Mouse (Mus musculus): ENCODE data around the gene Nbas.
A peak's percentile ranks its signal among the peaks of the same experiment; 100 is the strongest.

Gene Nbas

DNA sequence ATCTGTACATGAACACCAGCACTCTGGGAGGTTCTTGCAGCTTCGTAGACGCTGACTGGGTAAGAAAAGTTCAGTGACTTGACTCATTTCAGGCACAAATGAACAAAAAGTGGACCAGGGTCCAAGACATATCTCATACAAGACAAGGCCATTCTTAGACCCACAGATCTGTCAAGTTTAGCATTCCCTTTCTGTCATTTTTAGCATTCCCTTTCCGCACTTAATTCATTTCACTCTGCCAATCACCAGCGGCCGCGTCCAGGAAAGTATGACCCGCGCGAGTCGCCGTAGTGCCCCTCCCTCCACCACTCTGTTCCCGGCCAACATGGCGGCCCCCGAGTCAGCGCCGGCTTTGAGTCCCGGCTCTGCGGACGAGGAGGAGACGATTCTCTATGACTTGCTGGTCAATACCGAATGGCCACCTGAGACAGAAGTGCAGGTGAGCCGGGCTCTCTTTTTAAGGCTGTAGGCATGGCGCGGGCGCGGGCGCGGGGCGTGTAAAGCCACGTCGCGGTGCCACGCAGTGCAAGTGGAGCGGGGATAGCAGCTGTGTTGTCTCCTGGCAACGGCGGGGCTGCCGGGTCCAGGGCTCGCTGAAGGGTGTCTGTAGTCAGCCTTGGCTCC lies at the start of gene Nbas:
Gene Nbas, plus strand, starts transcription at position 308 of the 624 bp plus-strand sequence.
- peak; percentile 57 for DNase-seq (ENCODE audit: low read depth, low spot score)

DNA sequence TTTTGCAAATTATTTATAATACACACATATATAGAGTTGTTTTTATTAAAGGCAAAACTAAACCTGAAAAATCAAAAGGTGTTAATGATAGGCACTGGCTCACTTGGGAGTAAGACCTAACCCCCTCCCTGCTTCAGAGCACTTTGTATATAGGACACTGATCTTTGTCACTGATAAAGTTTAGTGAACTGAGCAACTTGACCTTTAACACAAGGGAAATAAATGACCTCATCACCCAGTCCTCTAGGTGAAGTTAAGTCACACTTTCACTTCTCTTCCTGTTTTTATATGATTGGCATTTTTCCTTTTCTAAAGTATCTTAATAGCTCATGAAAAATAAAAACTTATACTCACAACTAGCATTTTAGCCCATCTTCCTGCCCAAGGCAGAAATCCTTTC lies 26.5 kb upstream of the Nbas start:
- DNase-seq (ENCODE audit: low read depth, low spot score): no peak

DNA sequence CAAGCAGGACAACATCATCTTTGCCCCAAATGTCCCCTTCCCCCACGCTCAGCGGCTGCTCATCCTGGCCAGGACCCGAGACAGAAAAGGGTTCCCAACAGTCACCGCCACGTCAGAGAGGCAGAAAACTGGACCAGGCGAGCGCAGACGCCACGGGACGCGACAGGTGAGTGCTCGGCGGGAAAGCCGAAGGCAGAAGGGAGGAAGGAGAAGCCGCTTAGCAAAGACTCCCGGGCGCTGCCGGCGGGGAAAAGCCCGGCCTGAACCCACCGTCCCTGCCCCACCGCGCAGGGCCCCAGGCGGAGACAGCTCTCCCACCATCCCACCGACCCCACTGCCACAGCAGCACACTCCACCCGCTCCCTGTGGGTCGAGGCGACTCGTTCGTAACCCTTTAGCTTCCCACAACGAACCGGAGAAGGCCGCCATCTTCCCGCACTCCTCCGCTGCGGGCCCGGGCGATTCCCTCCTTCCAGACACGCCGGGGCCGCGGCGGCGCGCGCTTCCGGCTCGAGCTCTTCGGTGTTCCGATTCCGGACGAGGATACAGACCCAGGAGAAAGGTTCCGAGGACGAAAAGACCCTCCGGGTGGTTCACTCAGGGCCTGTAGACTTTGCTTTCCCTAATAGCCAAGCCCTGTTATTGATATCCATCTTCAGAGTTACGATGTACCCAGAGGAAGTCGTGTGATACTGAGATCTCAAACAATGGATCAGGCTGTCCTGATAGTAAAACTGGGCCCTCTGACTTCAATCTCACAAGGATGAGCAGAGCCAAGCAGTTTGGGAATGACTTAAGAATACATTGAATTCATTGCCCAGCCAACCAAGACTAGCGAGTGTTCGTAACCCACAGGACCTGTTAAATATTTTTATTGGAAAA lies 20.0 kb upstream of the Nbas start, which contains the start of gene Ddx1:
Gene Ddx1, minus strand, starts transcription at position 523 of the 882 bp plus-strand sequence.
- DNase-seq (ENCODE audit: low read depth, low spot score): peak; percentile 62

DNA sequence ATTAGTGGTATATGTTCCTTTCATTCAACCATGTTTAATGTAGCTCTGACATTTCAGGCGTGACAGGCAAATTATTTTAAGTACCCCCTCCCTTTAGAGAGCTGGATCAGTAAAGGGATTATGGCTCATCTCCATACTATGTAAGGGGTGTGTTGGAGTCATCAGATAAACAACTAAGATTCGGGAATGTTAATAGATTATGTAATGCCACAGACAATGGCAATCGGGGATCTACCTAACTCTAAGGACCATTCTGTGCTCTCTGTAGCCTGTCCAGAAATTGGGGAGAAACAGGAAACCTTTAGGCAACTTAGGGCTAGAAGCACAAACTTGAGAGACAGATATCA lies 19.4 kb upstream of the Nbas start:
- DNase-seq (ENCODE audit: low read depth, low spot score): no peak

DNA sequence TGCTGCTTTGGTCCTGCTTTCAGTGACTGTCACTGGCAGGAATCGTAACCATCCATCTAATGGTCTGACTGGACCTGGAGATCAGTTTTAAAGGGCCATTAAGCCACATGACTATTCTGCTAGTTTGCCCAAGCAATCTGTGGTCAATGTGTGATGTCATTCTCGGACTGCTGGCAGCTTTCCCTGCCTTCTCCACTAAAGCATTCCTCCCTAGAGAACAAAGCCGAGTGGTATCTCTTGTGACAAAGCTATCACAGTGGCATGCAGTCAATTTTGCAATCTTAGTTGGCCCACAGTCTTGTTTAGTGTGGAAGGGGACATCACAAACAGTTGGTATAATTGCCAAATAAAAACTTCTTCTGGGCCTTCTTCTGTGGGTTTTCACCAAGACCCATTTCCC lies 13.9 kb upstream of the Nbas start:
- DNase-seq (ENCODE audit: low read depth, low spot score): no peak

DNA sequence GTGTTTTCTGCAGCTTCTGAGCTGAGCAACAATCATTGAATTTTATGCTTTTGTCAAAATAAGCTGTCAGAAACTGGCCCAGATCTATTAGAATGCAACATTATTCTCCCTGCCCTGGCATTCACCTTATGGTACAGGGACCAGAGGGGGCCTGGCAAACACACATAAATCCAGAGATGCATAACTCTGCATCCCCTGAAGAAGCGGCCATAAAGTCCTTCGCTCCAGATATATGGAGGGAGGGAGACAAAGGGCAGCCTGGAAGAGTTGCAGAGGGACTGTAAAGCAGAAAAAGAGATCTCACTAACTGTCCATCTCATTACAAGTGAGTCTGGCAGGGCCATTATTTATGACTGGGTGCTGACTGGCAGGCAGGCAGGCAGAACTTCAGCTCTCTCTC lies 13.2 kb upstream of the Nbas start:
- DNase-seq (ENCODE audit: low read depth, low spot score): no peak

DNA sequence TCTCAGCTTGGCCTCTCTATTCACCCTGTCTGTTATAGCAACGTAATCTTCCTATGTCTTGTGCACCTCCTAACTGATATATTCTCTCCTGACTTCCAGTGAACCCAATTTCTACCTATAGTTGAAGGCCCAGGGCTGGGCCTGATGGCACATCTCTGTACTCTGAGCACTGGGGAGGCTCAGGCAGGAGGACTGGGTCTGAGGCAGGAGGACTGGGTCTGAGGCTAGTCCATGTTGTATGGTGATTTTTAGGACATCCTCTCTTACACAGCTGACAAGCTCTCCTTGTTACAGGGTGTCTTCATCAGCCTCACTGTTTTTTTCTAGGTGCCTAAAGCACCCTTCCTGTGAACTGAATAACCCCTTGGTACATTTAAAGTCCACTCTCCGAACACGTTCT lies 521 bp upstream of the Nbas start:
- DNase-seq (ENCODE audit: low read depth, low spot score): no peak

DNA sequence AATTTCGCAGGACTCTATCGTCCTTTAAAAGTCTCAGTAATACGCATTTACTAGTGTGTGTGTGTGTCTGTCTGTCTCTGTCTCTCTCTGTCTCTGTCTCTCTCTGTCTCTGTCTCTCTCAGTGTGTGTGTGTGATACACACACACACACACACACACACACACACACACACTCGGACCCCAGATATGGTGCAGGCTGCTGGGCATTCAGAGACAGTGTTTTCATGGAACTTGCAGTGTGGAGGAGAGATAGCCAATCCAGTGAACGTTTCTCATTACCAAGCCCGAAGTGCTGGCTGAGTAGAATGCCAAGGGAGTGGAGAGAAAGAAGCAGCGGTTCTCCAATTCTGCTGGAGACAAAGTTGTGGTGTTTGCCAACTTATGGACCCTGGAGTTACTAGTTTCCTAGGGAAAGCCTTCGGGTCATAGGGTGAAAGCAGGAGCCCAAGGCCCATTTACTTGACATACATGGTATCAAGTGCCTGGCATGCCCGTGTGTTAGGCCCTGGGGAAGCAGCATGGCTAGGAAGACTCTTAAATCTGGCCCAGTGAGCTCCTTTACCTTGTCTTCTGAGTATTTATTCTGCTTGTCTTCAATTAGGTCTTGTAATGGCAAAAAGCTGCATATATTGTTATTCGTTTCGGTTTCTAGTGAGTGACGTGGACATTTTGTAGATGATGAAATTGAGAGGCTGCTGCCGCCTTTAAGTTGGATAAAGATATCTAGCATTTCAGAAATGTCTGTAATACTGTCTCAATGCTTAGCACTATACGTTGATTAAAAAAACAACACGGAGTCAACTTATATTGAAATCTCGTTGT lies 847 bp downstream of the Nbas start:
- DNase-seq (ENCODE audit: low read depth, low spot score): no peak

DNA sequence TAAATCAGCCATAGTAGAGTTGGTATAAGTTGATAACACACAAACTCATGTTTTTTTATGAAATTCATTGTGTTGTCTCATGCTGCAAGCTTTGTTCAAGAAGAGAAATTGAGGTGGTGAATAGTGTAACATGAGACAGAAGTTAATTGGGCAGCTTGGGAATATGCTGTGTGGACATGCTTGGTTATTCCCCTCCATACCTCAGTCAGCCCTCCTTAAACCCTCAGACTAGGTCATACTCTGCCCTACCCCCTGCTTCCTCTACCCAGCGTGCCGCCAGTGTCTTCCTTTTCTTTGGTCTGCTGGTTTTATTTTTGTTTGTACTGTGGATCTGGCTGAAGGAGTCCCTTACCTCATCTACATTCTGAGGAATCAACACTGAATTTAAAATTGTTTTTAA lies 22.5 kb downstream of the Nbas start:
- DNase-seq (ENCODE audit: low read depth, low spot score): no peak

DNA sequence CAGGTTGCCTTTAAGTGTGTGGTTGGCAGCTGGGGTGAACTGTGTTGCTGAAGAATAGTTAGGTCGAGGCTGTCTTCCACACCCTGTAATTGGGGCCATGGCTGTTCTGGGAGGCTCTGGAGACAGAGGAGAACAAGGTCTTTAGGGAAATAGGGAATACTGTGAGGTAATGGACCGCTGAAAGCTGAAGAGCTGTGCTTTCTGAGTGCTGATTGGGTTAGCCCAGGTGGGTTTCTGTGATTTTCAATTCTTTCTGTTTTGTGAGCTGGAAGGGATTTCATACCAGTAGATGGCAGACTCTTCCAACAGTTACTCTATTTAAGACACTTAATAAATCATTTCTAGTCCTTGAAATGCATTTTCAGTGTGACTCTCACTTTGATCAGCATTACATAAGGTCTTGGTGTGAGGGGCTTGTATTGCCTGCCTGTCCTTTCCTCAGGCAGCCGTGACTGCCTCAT lies 24.5 kb downstream of the Nbas start:
- no peak for DNase-seq (ENCODE audit: low read depth, low spot score)

DNA sequence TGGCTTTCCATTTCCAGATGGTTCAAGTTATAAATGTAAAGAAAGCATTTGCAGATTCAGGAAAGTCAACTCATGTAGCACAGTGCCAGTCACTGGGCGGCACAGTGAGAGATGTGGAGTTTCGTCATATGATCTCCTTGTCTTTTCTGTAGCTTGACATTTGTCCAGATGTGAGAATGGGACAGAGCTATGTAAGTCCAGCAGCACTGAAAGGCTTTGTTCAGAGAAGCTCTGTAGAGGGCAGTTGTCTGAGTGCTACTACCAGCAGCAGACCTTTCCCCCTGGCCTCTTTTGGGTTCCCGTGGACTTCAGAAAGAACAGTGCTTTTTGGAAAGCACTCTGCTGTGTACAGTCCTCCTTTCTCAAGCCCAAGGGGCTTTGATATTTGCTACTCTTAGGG lies 34.1 kb downstream of the Nbas start:
- DNase-seq (ENCODE audit: low read depth, low spot score): no peak

DNA sequence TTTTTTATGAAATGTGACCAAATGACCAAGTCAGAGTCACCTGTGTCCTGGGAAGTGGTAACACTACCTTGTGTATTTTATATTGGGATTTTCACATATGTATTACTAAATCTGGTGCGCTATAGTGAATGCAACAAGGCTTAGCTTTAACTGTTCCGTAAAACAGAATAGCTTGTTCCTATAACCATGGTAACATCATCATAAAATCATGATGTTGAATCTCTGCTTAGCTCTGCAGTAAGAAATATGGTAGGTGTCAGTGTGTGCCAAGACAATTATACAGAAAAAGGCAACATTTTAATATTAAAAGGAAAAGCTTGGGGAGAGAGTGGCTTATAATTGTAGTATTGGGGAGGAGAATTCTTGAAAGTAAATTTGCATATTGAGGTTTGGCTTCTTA lies 45.0 kb downstream of the Nbas start:
- DNase-seq (ENCODE audit: low read depth, low spot score): no peak

DNA sequence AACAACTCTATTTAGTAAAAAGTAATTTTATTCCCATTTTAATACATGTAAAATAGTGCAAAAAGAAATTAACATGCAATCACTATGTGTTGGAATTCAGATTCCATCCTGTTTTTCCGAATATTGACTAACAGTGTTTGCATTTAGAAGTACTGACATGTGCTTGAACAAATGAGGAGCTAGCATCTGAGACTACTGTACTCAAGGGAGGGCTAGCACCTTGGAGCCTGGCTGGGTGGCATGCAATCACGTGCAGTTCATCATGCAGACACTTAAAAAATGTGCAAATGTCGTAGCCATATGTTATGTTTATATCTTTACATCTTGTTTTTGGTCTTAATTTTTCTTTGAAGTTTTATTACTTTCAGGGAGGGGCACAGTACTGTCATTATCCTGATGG lies 45.5 kb downstream of the Nbas start:
- no peak for DNase-seq (ENCODE audit: low read depth, low spot score)

DNA sequence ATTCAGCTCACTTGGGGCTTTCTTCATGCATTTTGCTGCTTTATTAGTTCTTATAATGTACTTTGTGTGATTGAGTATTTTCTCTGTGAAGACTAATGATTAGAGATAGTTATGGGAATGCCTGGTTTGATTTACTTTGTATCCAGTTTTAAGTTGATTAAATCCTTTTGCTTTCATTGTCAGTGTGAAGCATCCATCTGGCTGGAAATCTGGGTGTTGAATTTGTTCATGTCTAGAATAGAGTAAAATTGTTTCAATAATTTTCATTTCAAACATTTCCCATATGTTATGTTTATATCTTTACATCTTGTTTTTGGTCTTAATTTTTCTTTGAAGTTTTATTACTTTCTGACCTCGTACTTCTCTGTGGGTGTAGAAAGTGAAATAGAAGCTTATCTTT lies 46.1 kb downstream of the Nbas start:
- DNase-seq (ENCODE audit: low read depth, low spot score): no peak

DNA sequence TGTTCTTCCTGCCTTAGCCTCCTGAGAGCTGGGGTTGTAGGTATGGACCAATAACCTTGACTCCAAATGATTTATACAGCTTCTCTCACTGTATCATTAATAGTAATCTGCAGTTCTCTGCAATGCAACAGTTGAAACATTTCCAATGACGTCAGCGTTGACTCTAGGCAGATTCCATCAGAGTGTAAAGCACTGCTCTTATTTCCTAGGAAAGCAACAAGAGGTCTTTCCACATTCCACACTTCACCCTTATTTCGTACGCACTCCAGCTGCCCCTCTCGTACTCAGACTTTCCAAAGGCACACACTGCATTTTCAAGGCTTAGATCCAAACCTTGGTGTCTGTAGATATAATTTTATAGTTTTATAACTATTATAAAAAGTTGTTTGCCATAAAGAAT lies 73.6 kb downstream of the Nbas start:
- DNase-seq (ENCODE audit: low read depth, low spot score): no peak

DNA sequence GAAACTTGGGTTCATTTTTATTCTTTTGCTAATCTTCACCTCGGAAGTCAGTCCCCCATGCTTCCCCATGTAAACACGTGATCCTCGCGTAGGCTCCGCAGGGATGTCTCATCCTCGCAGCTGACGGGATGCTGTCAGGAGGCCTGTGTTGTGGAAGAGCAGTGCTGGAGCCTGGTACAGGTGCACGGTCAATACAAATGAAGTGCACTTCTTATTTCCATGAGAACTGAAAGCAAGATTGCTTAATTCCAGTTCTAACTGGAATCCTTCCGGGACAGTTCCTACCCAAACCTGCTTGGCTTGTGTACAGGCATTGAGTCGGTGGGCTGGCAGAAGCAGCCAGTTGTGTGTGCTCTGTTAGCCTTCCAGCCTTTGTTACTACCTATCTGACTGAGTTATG lies 87.3 kb downstream of the Nbas start:
- no peak for DNase-seq (ENCODE audit: low read depth, low spot score)

DNA sequence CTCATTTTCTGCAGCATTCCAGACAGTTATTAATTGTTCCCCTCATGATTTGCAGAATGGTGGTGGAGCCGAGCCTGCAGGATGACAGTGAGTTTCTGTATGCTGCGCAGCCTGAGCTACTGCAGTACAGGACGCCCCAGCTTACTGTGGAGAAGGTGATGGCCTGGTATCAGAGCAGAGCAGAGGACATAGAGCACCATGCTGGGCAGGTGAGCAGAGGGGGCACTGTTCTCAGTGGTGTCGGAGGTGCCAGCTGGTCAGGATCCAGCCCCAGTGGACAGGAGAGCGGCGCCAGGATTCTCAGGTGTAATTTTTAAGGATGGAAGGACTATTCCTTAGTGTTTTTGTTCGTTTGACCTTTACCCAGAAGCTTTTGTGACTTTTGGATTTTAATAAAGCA lies 87.8 kb downstream of the Nbas start:
- DNase-seq (ENCODE audit: low read depth, low spot score): no peak

DNA sequence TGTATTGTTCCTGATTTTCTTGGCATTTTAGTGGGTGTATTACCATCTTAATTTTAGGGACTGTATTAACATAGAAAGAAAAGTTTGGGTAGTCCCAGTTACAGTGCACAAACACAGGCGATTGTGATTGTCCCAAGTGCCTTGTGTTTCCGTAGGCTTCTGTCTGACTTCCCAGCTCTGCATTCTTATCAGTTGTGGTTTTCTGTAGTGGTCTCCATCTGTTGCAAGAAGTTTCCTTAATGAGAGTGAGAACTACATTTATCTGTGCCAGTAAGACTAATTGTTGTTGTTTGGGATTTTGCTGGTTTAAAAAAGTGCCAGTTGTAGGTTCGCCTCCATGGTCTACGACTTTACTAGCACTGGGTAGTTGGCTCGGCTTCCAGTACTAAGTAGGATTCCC lies 88.3 kb downstream of the Nbas start:
- DNase-seq (ENCODE audit: low read depth, low spot score): no peak

DNA sequence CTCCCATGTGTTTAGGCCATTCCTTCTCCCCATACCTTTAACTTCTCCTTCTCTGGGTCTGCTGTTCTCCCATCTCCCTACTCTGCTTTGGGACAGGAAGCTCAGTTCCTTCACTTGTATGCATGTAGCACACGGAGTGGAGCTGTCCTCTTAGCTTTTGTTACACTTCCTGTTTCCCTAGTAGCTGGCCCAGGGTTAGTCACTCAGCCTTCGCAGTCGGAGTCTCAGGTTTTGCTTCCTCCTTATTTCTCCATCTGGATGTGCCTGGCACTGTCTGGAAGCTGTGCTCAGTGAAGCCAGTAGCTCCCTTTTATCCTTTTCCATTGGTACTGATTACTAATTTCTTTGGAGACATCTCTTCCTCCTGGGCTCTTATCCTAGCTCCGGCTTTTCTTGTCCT lies 89.9 kb downstream of the Nbas start:
- DNase-seq (ENCODE audit: low read depth, low spot score): no peak

DNA sequence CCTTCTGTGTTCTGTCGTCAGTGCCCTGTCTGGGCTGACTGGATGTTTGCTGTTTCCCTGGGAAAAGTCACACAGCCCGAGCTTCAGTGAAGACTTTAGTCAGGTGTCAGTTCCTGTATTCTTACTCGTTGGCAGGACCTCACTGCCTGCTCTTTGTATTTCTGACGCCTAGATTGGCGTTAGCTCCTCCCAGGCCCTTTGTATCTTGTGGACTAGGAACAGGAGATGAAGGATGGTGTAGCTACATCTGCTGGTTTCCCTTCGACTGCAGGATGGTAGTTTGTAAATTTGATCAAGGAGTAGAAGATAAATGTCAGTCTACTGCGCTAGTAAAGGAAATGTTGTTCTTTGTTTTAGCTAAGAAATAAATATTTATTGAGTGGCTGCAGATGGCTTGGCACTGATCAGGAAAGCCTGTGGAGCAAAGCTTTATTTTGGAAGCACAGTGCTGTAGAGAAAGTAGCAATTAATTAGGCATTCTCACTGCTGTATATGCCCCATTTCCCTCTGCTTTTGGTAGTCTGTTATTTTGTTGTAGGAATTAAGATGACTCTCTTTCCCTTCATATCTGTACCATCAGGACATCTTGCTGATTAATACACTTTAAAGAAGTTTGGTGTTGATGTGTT lies 91.4 kb downstream of the Nbas start:
- DNase-seq (ENCODE audit: low read depth, low spot score): no peak

DNA sequence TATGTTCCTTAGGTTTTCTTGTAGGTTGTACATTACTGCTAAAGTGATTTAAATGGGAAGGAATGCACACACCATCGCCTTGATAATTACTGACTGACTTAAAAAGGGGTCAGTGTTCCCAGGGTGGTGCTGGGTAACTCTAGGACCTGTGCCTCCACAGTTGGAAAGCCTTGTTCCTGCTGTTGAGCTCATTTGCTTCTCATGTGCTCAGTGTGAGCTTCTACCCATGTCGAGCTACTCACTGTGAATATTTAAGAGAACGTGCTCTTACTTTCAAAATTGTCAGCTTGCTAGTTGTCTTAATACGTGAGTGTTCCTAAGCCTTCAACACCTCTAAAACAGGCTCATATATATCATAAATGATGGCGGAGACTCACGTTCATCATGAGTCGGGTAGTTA lies 112.6 kb downstream of the Nbas start:
- DNase-seq (ENCODE audit: low read depth, low spot score): no peak

DNA sequence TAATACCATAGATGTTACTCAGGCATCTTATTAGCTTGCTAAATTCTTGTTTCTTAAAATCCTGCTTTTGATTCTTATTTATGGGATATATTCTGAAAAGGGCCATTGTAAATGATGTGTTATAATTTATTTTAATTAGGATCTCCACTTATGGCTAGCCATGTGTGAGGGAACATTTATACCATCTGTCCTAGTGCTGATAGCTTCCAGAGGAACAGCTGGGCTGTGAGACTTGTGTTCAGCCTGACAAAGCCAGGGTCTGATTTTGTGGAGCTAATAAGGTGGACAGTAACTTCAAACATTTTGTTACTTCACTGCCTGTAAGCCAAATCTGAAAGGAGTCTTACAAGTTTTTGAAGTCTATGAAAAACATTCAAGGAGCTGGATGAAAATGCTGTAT lies 113.1 kb downstream of the Nbas start:
- no peak for DNase-seq (ENCODE audit: low read depth, low spot score)
